Mouse (Mus musculus) liver, embryonic 15.5 days (tissue): ENCODE measurements around the gene Pard6b. TPM values are rescaled to one million over a fixed set of nuclear protein-coding genes. Genes with fewer than 3 reads are reported as not detected.

ENCODE experiments used
- ATAC-seq: fragments of 200-750 bp; cut with Nextera tagmentation; 2 replicates; pipeline ENCODE4 v1.8.0; 2017; ENCODE audit warnings: moderate number of reproducible peaks, mild to moderate bottlenecking, moderate library complexity; ENCODE audit not compliant: insufficient read depth
- H3K27ac ChIP-seq: fragments of 300-500 bp; sonication (generic); replicated peaks from 2 replicates; pipeline ENCODE4 v1.5.1; 2015; ENCODE audit warnings: mild to moderate bottlenecking, inconsistent platforms
- H3K27me3 ChIP-seq: fragments of 300-500 bp; sonication (generic); 2 replicates; pipeline ENCODE4 v1.6.1; 2015; ENCODE audit warnings: mild to moderate bottlenecking, inconsistent platforms
- H3K36me3 ChIP-seq: fragments of 300-500 bp; sonication (generic); replicated peaks from 2 replicates; pipeline ENCODE4 v1.6.1; 2015; ENCODE audit warnings: moderate library complexity, mild to moderate bottlenecking, inconsistent platforms
- H3K4me1 ChIP-seq: fragments of 300-500 bp; sonication (generic); replicated peaks from 2 replicates; pipeline ENCODE4 v1.6.1; 2015; ENCODE audit warnings: inconsistent platforms
- H3K4me2 ChIP-seq: fragments of 300-500 bp; sonication (generic); 2 replicates; pipeline ENCODE4 v1.6.1; 2015; ENCODE audit warnings: moderate library complexity, mild to moderate bottlenecking, inconsistent platforms
- H3K4me3 ChIP-seq: fragments of 300-500 bp; sonication (generic); replicated peaks from 2 replicates; pipeline ENCODE4 v1.5.1; 2015; ENCODE audit warnings: mild to moderate bottlenecking, inconsistent platforms
- H3K9ac ChIP-seq: fragments of 300-500 bp; sonication (generic); 2 replicates; pipeline ENCODE4 v1.6.1; 2015; ENCODE audit warnings: moderate library complexity, mild to moderate bottlenecking, inconsistent platforms
- H3K9me3 ChIP-seq: fragments of 300-500 bp; sonication (generic); replicated peaks from 2 replicates; pipeline ENCODE4 v1.6.1; 2016; ENCODE audit warnings: inconsistent platforms
- WGBS: fragments of 180-500 bp; shearing (Covaris S2); methylation state at CpG from one replicate; pipeline ENCODE4 v1.1.7; 2015; ENCODE audit warnings: mixed read lengths; ENCODE audit not compliant: insufficient replicate concordance; 5-methylcytosine and 5-hydroxymethylcytosine counted together
- polyA plus RNA-seq: library from polyadenylated mRNA; unstranded; fragments of >200 nt; fragmentation: Nextera tagmentation; extraction: Ambion mirVana; gene quantifications from 2 replicates; pipeline ENCODE4 v1.2.1, GENCODE M21; 2015

The Pard6b gene
- polyA plus RNA-seq = 2.6 and 2.9 TPM in 2 replicates

GRCm38 (mm10) chr2:168080431-168081246 lies at the start of gene Pard6b:
Gene Pard6b (plus strand): TSS chr2:168081004.
- H3K4me1 ChIP-seq = peaks cover 49% of the 10 kb centered on the region
- no peaks in the 10 kb centered on the region for H3K36me3 ChIP-seq
- no peaks in the 10 kb centered on the region for H3K9me3 ChIP-seq
- WGBS = under 1% methylated on average over 109 of the region's 110 CpGs
- peak within 1 kb of the TSS; percentile 70 for H3K9ac ChIP-seq
- ATAC-seq = peak; percentile 90
- H3K4me2 ChIP-seq = peak within 1 kb of the TSS; percentile 99
- peak within 1 kb of the TSS; percentile 72 for H3K4me3 ChIP-seq
- H3K27me3 ChIP-seq = peaks cover 68% of the 10 kb centered on the region
- peak within 1 kb of the TSS; percentile 73 for H3K27ac ChIP-seq

- Histone ChIP-seq H3K4me2 (no peak overlapping the region), H3K4me3 (no peak overlapping the region), H3K36me3 (no peaks in the 10 kb centered on the region), H3K9ac (no peak overlapping the region), H3K4me1 (peaks cover 13% of the 10 kb centered on the region), H3K27ac (no peak overlapping the region), H3K27me3 (no peaks in the 10 kb centered on the region), H3K9me3 (no peaks in the 10 kb centered on the region)
- WGBS = 59% methylated on average over 2 of the region's 2 CpGs
- ATAC-seq = no peak
Observed at GRCm38 (mm10) chr2:168031842-168032241, 49.0 kb upstream of the Pard6b start.

GRCm38 (mm10) chr2:168033905-168034304 lies 46.9 kb upstream of the Pard6b start:
- no peaks in the 10 kb centered on the region for H3K27me3 ChIP-seq
- ATAC-seq = peak; percentile 31; the same call in 1 of the 2 replicates
- H3K27ac ChIP-seq = no peak overlapping the region
- H3K4me3 ChIP-seq = no peak overlapping the region
- H3K4me2 ChIP-seq = no peak overlapping the region; the same call in 1 of the 2 replicates
- H3K4me1 ChIP-seq = peaks cover 13% of the 10 kb centered on the region
- no peaks in the 10 kb centered on the region for H3K36me3 ChIP-seq
- H3K9me3 ChIP-seq = no peaks in the 10 kb centered on the region
- H3K9ac ChIP-seq = no peak overlapping the region
- WGBS = 22% methylated on average over 10 of the region's 10 CpGs

GRCm38 (mm10) chr2:168035907-168036306 lies 44.9 kb upstream of the Pard6b start:
- Histone ChIP-seq H3K36me3 (no peaks in the 10 kb centered on the region), H3K9me3 (no peaks in the 10 kb centered on the region), H3K9ac (no peak overlapping the region), H3K4me1 (peaks cover 15% of the 10 kb centered on the region), H3K27ac (no peak overlapping the region), H3K27me3 (no peaks in the 10 kb centered on the region), H3K4me3 (no peak overlapping the region), H3K4me2 (no peak overlapping the region)
- no peak for ATAC-seq
- WGBS = 69% methylated on average over 6 of the region's 6 CpGs

- 41% methylated on average over 3 of the region's 3 CpGs for WGBS
- Histone ChIP-seq H3K4me2 (no peak overlapping the region), H3K4me3 (no peak overlapping the region), H3K27ac (no peak overlapping the region), H3K36me3 (no peaks in the 10 kb centered on the region), H3K4me1 (peaks cover 15% of the 10 kb centered on the region), H3K9ac (no peak overlapping the region), H3K27me3 (no peaks in the 10 kb centered on the region), H3K9me3 (no peaks in the 10 kb centered on the region)
- ATAC-seq = no peak
Observed at GRCm38 (mm10) chr2:168037063-168037462, 43.7 kb upstream of the Pard6b start.

GRCm38 (mm10) chr2:168040751-168041150 lies 40.1 kb upstream of the Pard6b start:
- 48% methylated on average over 3 of the region's 3 CpGs for WGBS
- no peak for ATAC-seq

GRCm38 (mm10) chr2:168042019-168042418 lies 38.8 kb upstream of the Pard6b start:
- no peaks in the 10 kb centered on the region for H3K36me3 ChIP-seq
- H3K27ac ChIP-seq = no peak overlapping the region
- H3K4me3 ChIP-seq = no peak overlapping the region
- no peaks in the 10 kb centered on the region for H3K27me3 ChIP-seq
- no peak overlapping the region for H3K9ac ChIP-seq
- peaks cover 13% of the 10 kb centered on the region; the same call in 1 of the 2 replicates for H3K4me1 ChIP-seq
- ATAC-seq = no peak
- H3K9me3 ChIP-seq = no peaks in the 10 kb centered on the region
- no peak overlapping the region for H3K4me2 ChIP-seq
- WGBS = 72% methylated on average over 6 of the region's 6 CpGs

More at GRCm38 (mm10) chr2:168040751-168041150, 40.1 kb upstream of the Pard6b start:
- Histone ChIP-seq H3K4me1 (peaks cover 12% of the 10 kb centered on the region; the same call in 1 of the 2 replicates), H3K4me3 (no peak overlapping the region), H3K9ac (no peak overlapping the region), H3K27me3 (no peaks in the 10 kb centered on the region), H3K36me3 (no peaks in the 10 kb centered on the region), H3K4me2 (no peak overlapping the region), H3K27ac (no peak overlapping the region), H3K9me3 (no peaks in the 10 kb centered on the region)

GRCm38 (mm10) chr2:168044681-168045287 lies 36.0 kb upstream of the Pard6b start:
- Histone ChIP-seq H3K4me3 (no peak overlapping the region), H3K27ac (no peak overlapping the region), H3K9me3 (no peaks in the 10 kb centered on the region), H3K4me2 (no peak overlapping the region), H3K9ac (no peak overlapping the region), H3K36me3 (no peaks in the 10 kb centered on the region), H3K27me3 (peaks cover 16% of the 10 kb centered on the region), H3K4me1 (peaks cover 18% of the 10 kb centered on the region; the same call in 1 of the 2 replicates)
- ATAC-seq = no peak
- WGBS = 68% methylated on average over 10 of the region's 10 CpGs

- Histone ChIP-seq H3K9me3 (no peaks in the 10 kb centered on the region), H3K4me1 (peaks cover 24% of the 10 kb centered on the region), H3K36me3 (no peaks in the 10 kb centered on the region), H3K9ac (no peak overlapping the region), H3K4me3 (no peak overlapping the region), H3K27me3 (peaks cover 22% of the 10 kb centered on the region), H3K4me2 (no peak overlapping the region), H3K27ac (no peak overlapping the region)
- ATAC-seq = no peak
- 68% methylated on average over 13 of the region's 13 CpGs for WGBS
Observed at GRCm38 (mm10) chr2:168045357-168045756, 35.4 kb upstream of the Pard6b start.

GRCm38 (mm10) chr2:168045771-168046170 lies 35.0 kb upstream of the Pard6b start:
- H3K4me3 ChIP-seq = no peak overlapping the region
- WGBS = 55% methylated on average over 5 of the region's 5 CpGs
- no peak for ATAC-seq
- H3K27me3 ChIP-seq = peaks cover 26% of the 10 kb centered on the region
- H3K27ac ChIP-seq = no peak overlapping the region
- H3K9ac ChIP-seq = no peak overlapping the region
- H3K4me2 ChIP-seq = no peak overlapping the region
- peaks cover 28% of the 10 kb centered on the region for H3K4me1 ChIP-seq
- H3K36me3 ChIP-seq = no peaks in the 10 kb centered on the region
- H3K9me3 ChIP-seq = no peaks in the 10 kb centered on the region

GRCm38 (mm10) chr2:168046467-168046866 lies 34.3 kb upstream of the Pard6b start:
- Histone ChIP-seq H3K9ac (no peak overlapping the region), H3K4me2 (no peak overlapping the region), H3K27me3 (peaks cover 33% of the 10 kb centered on the region), H3K36me3 (no peaks in the 10 kb centered on the region), H3K4me3 (no peak overlapping the region), H3K4me1 (peaks cover 30% of the 10 kb centered on the region), H3K27ac (no peak overlapping the region), H3K9me3 (no peaks in the 10 kb centered on the region)
- ATAC-seq = no peak
- 70% methylated on average over 4 of the region's 4 CpGs for WGBS
